Mouse (Mus musculus): ENCODE results near the gene Prrt1. TPM values are rescaled to one million over a fixed set of nuclear protein-coding genes. Genes with fewer than 3 reads are reported as not detected.

The Prrt1 gene
- polyA plus RNA-seq, 2 experiments, result 0.94 to 5.7 TPM

GRCm38 (mm10) chr17:34673139-34673538 lies 43.8 kb downstream of the Prrt1 start:
- no peak for TF ChIP-seq POLR2A (IDR thresholded peaks at IDR 0.05; ENCODE audit: borderline replicate concordance, extremely low read depth, insufficient read depth, insufficient read length)
- Histone ChIP-seq H3K27me3 (ENCODE audit: control insufficient read depth, insufficient read depth, low read length) (peaks cover 61% of the 10 kb centered on the region), H3K4me3 (replicated peaks; ENCODE audit: low read length) (no peak overlapping the region), H3K4me1 (ENCODE audit: control insufficient read depth, insufficient read depth, low read length) (no peaks in the 10 kb centered on the region), H3K9me3 (ENCODE audit: control insufficient read depth, low read length) (no peaks in the 10 kb centered on the region), H3K36me3 (ENCODE audit: control insufficient read depth, insufficient read depth, low read length) (no peaks in the 10 kb centered on the region), H3K9ac (ENCODE audit: low read depth, low read length, severe bottlenecking) (no peak overlapping the region), H3K27ac (replicated peaks; ENCODE audit: low read depth, low read length) (no peak overlapping the region), H3K4me2 (replicated peaks; ENCODE audit: low read depth, low read length, severe bottlenecking) (no peak overlapping the region)
- DNase-seq (ENCODE audit: low spot score), result no peak
- ATAC-seq (ENCODE audit: low FRiP score, low read depth), result no peak
- 86% methylated on average over 7 of the region's 7 CpGs for WGBS

- no peak for TF ChIP-seq POLR2A (IDR thresholded peaks at IDR 0.05; ENCODE audit: borderline replicate concordance, extremely low read depth, insufficient read depth, insufficient read length)
- H3K4me2 ChIP-seq (replicated peaks; ENCODE audit: low read depth, low read length, severe bottlenecking), result no peak overlapping the region
- WGBS, result 60% methylated on average over 11 of the region's 11 CpGs
- H3K9ac ChIP-seq (ENCODE audit: low read depth, low read length, severe bottlenecking), result no peak overlapping the region
- H3K4me1 ChIP-seq (ENCODE audit: control insufficient read depth, insufficient read depth, low read length), result no peaks in the 10 kb centered on the region
- H3K27ac ChIP-seq (replicated peaks; ENCODE audit: low read depth, low read length), result no peak overlapping the region
- H3K9me3 ChIP-seq (ENCODE audit: control insufficient read depth, low read length), result no peaks in the 10 kb centered on the region
- ATAC-seq (ENCODE audit: low FRiP score, low read depth) (no peak), DNase-seq (ENCODE audit: low spot score) (no peak)
- peaks cover 65% of the 10 kb centered on the region for H3K27me3 ChIP-seq (ENCODE audit: control insufficient read depth, insufficient read depth, low read length)
- H3K4me3 ChIP-seq (replicated peaks; ENCODE audit: low read length), result no peak overlapping the region
- H3K36me3 ChIP-seq (ENCODE audit: control insufficient read depth, insufficient read depth, low read length), result no peaks in the 10 kb centered on the region
These were observed 45.3 kb downstream of the Prrt1 start for GRCm38 (mm10) chr17:34674524-34675204.

GRCm38 (mm10) chr17:34675205-34676092 lies 46.1 kb downstream of the Prrt1 start:
- Histone ChIP-seq H3K9ac (ENCODE audit: low read depth, low read length, severe bottlenecking) (no peak overlapping the region), H3K4me3 (replicated peaks; ENCODE audit: low read length) (no peak overlapping the region), H3K36me3 (ENCODE audit: control insufficient read depth, insufficient read depth, low read length) (no peaks in the 10 kb centered on the region), H3K27me3 (ENCODE audit: control insufficient read depth, insufficient read depth, low read length) (peaks cover 60% of the 10 kb centered on the region), H3K9me3 (ENCODE audit: control insufficient read depth, low read length) (no peaks in the 10 kb centered on the region), H3K27ac (replicated peaks; ENCODE audit: low read depth, low read length) (no peak overlapping the region), H3K4me2 (replicated peaks; ENCODE audit: low read depth, low read length, severe bottlenecking) (no peak overlapping the region), H3K4me1 (ENCODE audit: control insufficient read depth, insufficient read depth, low read length) (no peaks in the 10 kb centered on the region)
- ATAC-seq (ENCODE audit: low FRiP score, low read depth) (no peak), DNase-seq (ENCODE audit: low spot score) (no peak)
- WGBS, result 72% methylated on average over 13 of the region's 13 CpGs
- TF ChIP-seq POLR2A (IDR thresholded peaks at IDR 0.05; ENCODE audit: borderline replicate concordance, extremely low read depth, insufficient read depth, insufficient read length), result no peak

GRCm38 (mm10) chr17:34676093-34676460 lies 46.7 kb downstream of the Prrt1 start:
- no peaks in the 10 kb centered on the region for H3K36me3 ChIP-seq (ENCODE audit: control insufficient read depth, insufficient read depth, low read length)
- DNase-seq (ENCODE audit: low spot score), result no peak
- no peaks in the 10 kb centered on the region for H3K4me1 ChIP-seq (ENCODE audit: control insufficient read depth, insufficient read depth, low read length)
- H3K9ac ChIP-seq (ENCODE audit: low read depth, low read length, severe bottlenecking), result no peak overlapping the region
- peaks cover 54% of the 10 kb centered on the region for H3K27me3 ChIP-seq (ENCODE audit: control insufficient read depth, insufficient read depth, low read length)
- H3K9me3 ChIP-seq (ENCODE audit: control insufficient read depth, low read length), result no peaks in the 10 kb centered on the region
- ATAC-seq (ENCODE audit: low FRiP score, low read depth), result no peak
- H3K27ac ChIP-seq (replicated peaks; ENCODE audit: low read depth, low read length), result no peak overlapping the region
- H3K4me2 ChIP-seq (replicated peaks; ENCODE audit: low read depth, low read length, severe bottlenecking), result no peak overlapping the region
- TF ChIP-seq POLR2A (IDR thresholded peaks at IDR 0.05; ENCODE audit: borderline replicate concordance, extremely low read depth, insufficient read depth, insufficient read length), result no peak
- H3K4me3 ChIP-seq (replicated peaks; ENCODE audit: low read length), result no peak overlapping the region
- 84% methylated on average over 6 of the region's 6 CpGs for WGBS

- H3K4me2 ChIP-seq (replicated peaks; ENCODE audit: low read depth, low read length, severe bottlenecking), result no peak overlapping the region
- no peaks in the 10 kb centered on the region for H3K36me3 ChIP-seq (ENCODE audit: control insufficient read depth, insufficient read depth, low read length)
- no peak overlapping the region for H3K4me3 ChIP-seq (replicated peaks; ENCODE audit: low read length)
- 64% methylated on average over 12 of the region's 12 CpGs for WGBS
- H3K9ac ChIP-seq (ENCODE audit: low read depth, low read length, severe bottlenecking), result no peak overlapping the region
- no peak overlapping the region for H3K27ac ChIP-seq (replicated peaks; ENCODE audit: low read depth, low read length)
- peaks cover 48% of the 10 kb centered on the region for H3K27me3 ChIP-seq (ENCODE audit: control insufficient read depth, insufficient read depth, low read length)
- ATAC-seq (ENCODE audit: low FRiP score, low read depth) (no peak), DNase-seq (ENCODE audit: low spot score) (no peak)
- TF ChIP-seq POLR2A (IDR thresholded peaks at IDR 0.05; ENCODE audit: borderline replicate concordance, extremely low read depth, insufficient read depth, insufficient read length), result no peak
- H3K4me1 ChIP-seq (ENCODE audit: control insufficient read depth, insufficient read depth, low read length), result no peaks in the 10 kb centered on the region
- H3K9me3 ChIP-seq (ENCODE audit: control insufficient read depth, low read length), result no peaks in the 10 kb centered on the region
These were observed 47.3 kb downstream of the Prrt1 start for GRCm38 (mm10) chr17:34676671-34677070.
